Mouse (Mus musculus) MEL (cell line): ENCODE data around the gene Syt1. TPM values are rescaled to one million over a fixed set of nuclear protein-coding genes. Genes with fewer than 3 reads are reported as not detected.

Experiments used
- DNase-seq: peaks from one replicate; pipeline ENCODE4 v3.0.0; 2011; ENCODE audit warnings: low read depth, low spot score
- H3K27ac ChIP-seq: 2 replicates; pipeline ENCODE4 v1.5.1; 2012; ENCODE audit warnings: low read depth, mild to moderate bottlenecking, control low read depth, low read length, moderate library complexity; ENCODE audit not compliant: control insufficient read depth
- H3K27me3 ChIP-seq, 2 experiments: fragments of 150-350 bp in 1 of 2; sonication (generic) in 1 of 2; 2 replicates each; pipeline ENCODE4 v1.6.1; 2012; ENCODE audit warnings: low read length in 2 of 2, mild to moderate bottlenecking in 2 of 2, improper control_type of control experiment in 1 of 2, moderate library complexity in 1 of 2; ENCODE audit not compliant: insufficient read depth in 2 of 2, control insufficient read depth in 1 of 2
- H3K36me3 ChIP-seq, 2 experiments: 2 replicates each; pipeline ENCODE4 v1.6.1; 2012 to 2014; ENCODE audit warnings: low read length in 2 of 2, improper control_type of control experiment in 1 of 2, inconsistent platforms in 1 of 2, mild to moderate bottlenecking in 1 of 2; ENCODE audit not compliant: insufficient read depth in 2 of 2, control insufficient read depth in 1 of 2
- H3K4me1 ChIP-seq, 2 experiments: fragments of 150-350 bp in 1 of 2; sonication (generic) in 1 of 2; 2 replicates each; pipeline ENCODE4 v1.6.1; 2012; ENCODE audit warnings: low read length in 2 of 2, improper control_type of control experiment in 1 of 2, mild to moderate bottlenecking in 1 of 2; ENCODE audit not compliant: insufficient read depth in 2 of 2, control insufficient read depth in 1 of 2
- H3K4me3 ChIP-seq, 2 experiments: fragments of 150-350 bp in 1 of 2; sonication (generic) in 1 of 2; 2 replicates each; pipeline ENCODE4 v1.5.1; 2012; ENCODE audit warnings: low read depth in 2 of 2, low read length in 2 of 2, mild to moderate bottlenecking in 2 of 2, moderate library complexity in 2 of 2, control low read depth in 1 of 2, improper control_type of control experiment in 1 of 2; ENCODE audit not compliant: control insufficient read depth in 1 of 2, insufficient read depth in 1 of 2
- H3K79me2 ChIP-seq: 2 replicates; pipeline ENCODE4 v1.6.1; 2012; ENCODE audit warnings: mild to moderate bottlenecking, low read length, moderate library complexity; ENCODE audit not compliant: control insufficient read depth, poor library complexity, insufficient read depth
- H3K9ac ChIP-seq: 2 replicates; pipeline ENCODE4 v1.6.1; 2012; ENCODE audit warnings: low read depth, mild to moderate bottlenecking, control low read depth, low read length, moderate library complexity; ENCODE audit not compliant: control insufficient read depth, poor library complexity, severe bottlenecking
- H3K9me3 ChIP-seq: fragments of 150-350 bp; sonication (generic); replicated peaks from 2 replicates; pipeline ENCODE4 v1.6.1; 2012; ENCODE audit warnings: mild to moderate bottlenecking, low read length, improper control_type of control experiment, moderate library complexity; ENCODE audit not compliant: insufficient read depth
- BHLHE40 ChIP-seq: IDR thresholded peaks from 2 replicates; pipeline ENCODE4 v1.6.1; 2012; ENCODE audit warnings: low read depth, mild to moderate bottlenecking, inconsistent platforms, low read length, improper control_type of control experiment, borderline replicate concordance
- CTCF ChIP-seq, 3 experiments: IDR thresholded peaks in 2 of 3; conservative IDR thresholded peaks in 1 of 3; 2 replicates each; pipeline ENCODE4 v1.5.1; 2011 to 2012; ENCODE audit warnings: low read length in 3 of 3, low read depth in 2 of 3, mild to moderate bottlenecking in 2 of 3, improper control_type of control experiment in 1 of 3, inconsistent platforms in 1 of 3, mixed read lengths in 1 of 3, moderate library complexity in 1 of 3; ENCODE audit not compliant: control insufficient read depth in 1 of 3, insufficient read depth in 1 of 3, poor library complexity in 1 of 3, severe bottlenecking in 1 of 3
- E2F4 ChIP-seq: IDR thresholded peaks from 2 replicates; pipeline ENCODE4 v1.6.1; 2011; ENCODE audit warnings: low read depth, low read length, improper control_type of control experiment, borderline replicate concordance
- ELF1 ChIP-seq: IDR thresholded peaks from 2 replicates; pipeline ENCODE4 v1.6.1; 2014; ENCODE audit warnings: low read depth, mild to moderate bottlenecking, inconsistent platforms, low read length, improper control_type of control experiment, moderate library complexity
- EP300 ChIP-seq, 2 experiments: IDR thresholded peaks; 2 replicates each; pipeline ENCODE4 v1.6.1; 2011; ENCODE audit warnings: improper control_type of control experiment in 2 of 2, low read length in 2 of 2, low read depth in 1 of 2, mild to moderate bottlenecking in 1 of 2
- ETS1 ChIP-seq: IDR thresholded peaks from 2 replicates; pipeline ENCODE4 v1.6.1; 2012; ENCODE audit warnings: low read depth, mild to moderate bottlenecking, inconsistent platforms, low read length, improper control_type of control experiment, moderate library complexity
- GABPA ChIP-seq: IDR thresholded peaks from 2 replicates; pipeline ENCODE4 v1.6.1; 2012; ENCODE audit warnings: low read depth, mild to moderate bottlenecking, inconsistent platforms, low read length, improper control_type of control experiment, moderate library complexity
- GATA1 ChIP-seq: IDR thresholded peaks from 2 replicates; pipeline ENCODE4 v1.6.1; 2011; ENCODE audit warnings: low read depth, low read length, improper control_type of control experiment
- HCFC1 ChIP-seq: IDR thresholded peaks from 2 replicates; pipeline ENCODE4 v1.6.1; 2012; ENCODE audit warnings: low read depth, mild to moderate bottlenecking, inconsistent platforms, low read length, improper control_type of control experiment, moderate library complexity
- MAZ ChIP-seq: IDR thresholded peaks from 2 replicates; pipeline ENCODE4 v1.6.1; 2012; ENCODE audit warnings: low read depth, mild to moderate bottlenecking, inconsistent platforms, low read length, improper control_type of control experiment
- MEF2A ChIP-seq: IDR thresholded peaks from 2 replicates; pipeline ENCODE4 v1.6.1; 2014; ENCODE audit warnings: low read depth, mild to moderate bottlenecking, inconsistent platforms, low read length, improper control_type of control experiment; ENCODE audit not compliant: poor library complexity, insufficient replicate concordance, severe bottlenecking; ENCODE audit errors: extremely low read depth
- MYC ChIP-seq: IDR thresholded peaks from 2 replicates; pipeline ENCODE4 v1.6.1; 2011; ENCODE audit warnings: low read depth, mild to moderate bottlenecking, low read length, improper control_type of control experiment, moderate library complexity
- POLR2A ChIP-seq, 2 experiments: IDR thresholded peaks; 2 replicates each; pipeline ENCODE4 v1.6.1; 2011 to 2012; ENCODE audit warnings: low read length in 2 of 2, mild to moderate bottlenecking in 2 of 2, control low read depth in 1 of 2, improper control_type of control experiment in 1 of 2, low read depth in 1 of 2, moderate library complexity in 1 of 2; ENCODE audit not compliant: control insufficient read depth in 1 of 2, insufficient read depth in 1 of 2, poor library complexity in 1 of 2
- SMC3 ChIP-seq: IDR thresholded peaks from 2 replicates; pipeline ENCODE4 v1.6.1; 2011; ENCODE audit warnings: low read depth, low read length, improper control_type of control experiment
- ZC3H11A ChIP-seq: IDR thresholded peaks from 2 replicates; pipeline ENCODE4 v1.6.1; 2012; ENCODE audit warnings: low read depth, mild to moderate bottlenecking, inconsistent platforms, low read length, improper control_type of control experiment
- ZKSCAN1 ChIP-seq: IDR thresholded peaks from 2 replicates; pipeline ENCODE4 v1.6.1; 2012; ENCODE audit warnings: low read depth, mild to moderate bottlenecking, inconsistent platforms, low read length, improper control_type of control experiment, moderate library complexity
- ZNF384 ChIP-seq: IDR thresholded peaks from 2 replicates; pipeline ENCODE4 v1.6.1; 2012; ENCODE audit warnings: low read depth, mild to moderate bottlenecking, inconsistent platforms, low read length, improper control_type of control experiment
- polyA plus RNA-seq, 2 experiments: library from polyadenylated mRNA; stranded (reverse) in 1 of 2; unstranded in 1 of 2; fragments of >175 nt in 1 of 2; fragments of >200 nt in 1 of 2; gene quantifications; 2 replicates each; pipeline versions ENCODE4 v1.2.1 to v1.2.4; 2012; ENCODE audit warnings: low replicate concordance in 2 of 2, low read depth in 1 of 2; ENCODE audit not compliant: insufficient read length in 2 of 2, insufficient read depth in 1 of 2, missing spikeins in 1 of 2
- total RNA-seq: library from RNA; depleted of rRNA; stranded (reverse); fragments of 300-350 nt; gene quantifications from 2 replicates; pipeline ENCODE4 v1.2.3, GENCODE M21; 2012

Syt1 gene
- total and polyA plus RNA-seq, 3 experiments = not detected

- H3K9me3 ChIP-seq = no peaks in the 10 kb centered on the region
- H3K4me1 ChIP-seq = no peaks in the 10 kb centered on the region
- no peak overlapping the region for H3K27ac ChIP-seq
- no peaks in the 10 kb centered on the region for H3K27me3 ChIP-seq
- TF ChIP-seq ZC3H11A (no peak), ZNF384 (no peak), SMC3 (no peak), EP300 (IDR thresholded peaks at IDR 0.05; ENCODE audit: low read depth in 1 of 2, low read length in 2 of 2) (no peak), MEF2A (no peak), E2F4 (no peak), HCFC1 (no peak), GATA1 (no peak), BHLHE40 (no peak), ZKSCAN1 (no peak)
- TF ChIP-seq, all 39 proteins: peak for 0
- Histone ChIP-seq H3K36me3 (no peaks in the 10 kb centered on the region), H3K4me3 (no peak overlapping the region), H3K79me2 (no peaks in the 10 kb centered on the region), H3K9ac (no peak overlapping the region)
- no peak for DNase-seq
These were observed 206.4 kb downstream of the Syt1 start for GRCm38 (mm10) chr10:108804380-108804779.

- no peak overlapping the region for H3K9ac ChIP-seq
- H3K4me1 ChIP-seq = no peaks in the 10 kb centered on the region
- no peaks in the 10 kb centered on the region for H3K27me3 ChIP-seq
- H3K27ac ChIP-seq = no peak overlapping the region
- H3K4me3 ChIP-seq = no peak overlapping the region
- no peaks in the 10 kb centered on the region for H3K9me3 ChIP-seq
- H3K36me3 ChIP-seq = no peaks in the 10 kb centered on the region
- no peaks in the 10 kb centered on the region for H3K79me2 ChIP-seq
- no peak for TF ChIP-seq ELF1
- no peak for TF ChIP-seq SMC3
- no peak for TF ChIP-seq GABPA
- no peak for TF ChIP-seq MAZ
- no peak for TF ChIP-seq E2F4
- TF ChIP-seq MYC = no peak
- no peak for TF ChIP-seq ETS1
- no peak for TF ChIP-seq CTCF (IDR thresholded peaks at IDR 0.05 in 2 of 3, conservative IDR thresholded peaks at IDR 0.05 in 1 of 3; ENCODE audit: control insufficient read depth in 1 of 3, insufficient read depth in 1 of 3, low read depth in 2 of 3, low read length in 3 of 3, poor library complexity in 1 of 3, severe bottlenecking in 1 of 3)
- TF ChIP-seq POLR2A (IDR thresholded peaks at IDR 0.05; ENCODE audit: control insufficient read depth in 1 of 2, insufficient read depth in 1 of 2, low read depth in 1 of 2, low read length in 2 of 2, poor library complexity in 1 of 2) = no peak
- DNase-seq = no peak
These were observed 210.0 kb downstream of the Syt1 start for GRCm38 (mm10) chr10:108800776-108801175.
